Mouse (Mus musculus): ENCODE measurements around the gene Hoxb8.

DNA sequence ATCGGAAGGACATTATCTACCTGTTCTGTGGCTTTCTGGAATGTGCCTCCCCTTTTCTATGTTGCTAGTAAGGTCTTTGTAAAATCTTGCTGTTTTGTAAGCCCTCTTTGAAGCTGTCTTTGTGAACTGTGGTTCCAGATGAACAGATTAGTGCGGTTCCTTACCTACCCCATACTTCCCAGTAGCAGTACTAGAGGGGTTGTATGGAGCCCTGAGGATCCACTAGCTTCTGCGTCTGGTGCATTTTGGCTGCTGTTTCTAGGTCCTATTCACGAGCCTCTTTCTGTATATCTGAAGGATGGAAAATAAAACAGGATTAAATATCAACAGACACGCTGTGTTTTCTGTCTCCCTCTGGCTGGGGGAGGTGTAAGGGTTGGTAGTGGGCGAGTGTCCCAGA, 8.1 kb downstream of the Hoxb8 start:
- no peak for TF ChIP-seq POU5F1 (IDR thresholded peaks at IDR 0.05; ENCODE audit: borderline replicate concordance, low read length)
- no peak for TF ChIP-seq CTCF (conservative IDR thresholded peaks at IDR 0.05; ENCODE audit: low read length)
- no peak for TF ChIP-seq NANOG (IDR thresholded peaks at IDR 0.05; ENCODE audit: borderline replicate concordance, low read length)
